Mouse (Mus musculus) heart, embryonic 13.5 days (tissue): ENCODE measurements at regions not wholly inside any gene's neighbourhood (a gene's known extent, or its start where the extent isn't known, plus 50 kb on each side); places are given as distances from the start of the nearest gene placed in this dataset.
A peak's percentile ranks its signal among the peaks of the same experiment; 100 is the strongest.

Source experiments
- ATAC-seq: fragments of 200-750 bp; cut with Nextera tagmentation; 2 replicates; pipeline ENCODE4 v1.8.0; 2017; ENCODE audit warnings: moderate TSS enrichment; ENCODE audit not compliant: insufficient number of reproducible peaks, low FRiP score, low TSS enrichment; ENCODE audit errors: extremely low read depth
- H3K27ac ChIP-seq: fragments of 300-500 bp; sonication (generic); replicated peaks from 2 replicates; pipeline ENCODE4 v1.5.1; 2015; ENCODE audit warnings: moderate library complexity, mild to moderate bottlenecking, inconsistent platforms
- H3K27me3 ChIP-seq: fragments of 300-500 bp; sonication (generic); replicated peaks from 2 replicates; pipeline ENCODE4 v1.6.1; 2015; ENCODE audit warnings: mild to moderate bottlenecking, inconsistent platforms
- H3K36me3 ChIP-seq: fragments of 300-500 bp; sonication (generic); 2 replicates; pipeline ENCODE4 v1.6.1; 2015; ENCODE audit warnings: mild to moderate bottlenecking, inconsistent platforms
- H3K4me1 ChIP-seq: fragments of 300-500 bp; sonication (generic); 2 replicates; pipeline ENCODE4 v1.6.1; 2015; ENCODE audit warnings: inconsistent platforms
- H3K4me2 ChIP-seq: fragments of 300-500 bp; sonication (generic); 2 replicates; pipeline ENCODE4 v1.6.1; 2015; ENCODE audit warnings: inconsistent platforms, mild to moderate bottlenecking, moderate library complexity
- H3K4me3 ChIP-seq: fragments of 300-500 bp; sonication (generic); 2 replicates; pipeline ENCODE4 v1.5.1; 2015; ENCODE audit warnings: moderate library complexity, mild to moderate bottlenecking, inconsistent platforms
- H3K9ac ChIP-seq: fragments of 300-500 bp; sonication (generic); 2 replicates; pipeline ENCODE4 v1.6.1; 2015; ENCODE audit warnings: inconsistent platforms, mild to moderate bottlenecking, moderate library complexity
- H3K9me3 ChIP-seq: fragments of 300-500 bp; sonication (generic); 2 replicates; pipeline ENCODE4 v1.6.1; 2016; ENCODE audit warnings: inconsistent platforms
- WGBS: fragments of 180-500 bp; shearing (Covaris S2); methylation state at CpG from one replicate; pipeline ENCODE4 v1.1.7; 2015; ENCODE audit warnings: mixed read lengths; 5-methylcytosine and 5-hydroxymethylcytosine counted together

DNA sequence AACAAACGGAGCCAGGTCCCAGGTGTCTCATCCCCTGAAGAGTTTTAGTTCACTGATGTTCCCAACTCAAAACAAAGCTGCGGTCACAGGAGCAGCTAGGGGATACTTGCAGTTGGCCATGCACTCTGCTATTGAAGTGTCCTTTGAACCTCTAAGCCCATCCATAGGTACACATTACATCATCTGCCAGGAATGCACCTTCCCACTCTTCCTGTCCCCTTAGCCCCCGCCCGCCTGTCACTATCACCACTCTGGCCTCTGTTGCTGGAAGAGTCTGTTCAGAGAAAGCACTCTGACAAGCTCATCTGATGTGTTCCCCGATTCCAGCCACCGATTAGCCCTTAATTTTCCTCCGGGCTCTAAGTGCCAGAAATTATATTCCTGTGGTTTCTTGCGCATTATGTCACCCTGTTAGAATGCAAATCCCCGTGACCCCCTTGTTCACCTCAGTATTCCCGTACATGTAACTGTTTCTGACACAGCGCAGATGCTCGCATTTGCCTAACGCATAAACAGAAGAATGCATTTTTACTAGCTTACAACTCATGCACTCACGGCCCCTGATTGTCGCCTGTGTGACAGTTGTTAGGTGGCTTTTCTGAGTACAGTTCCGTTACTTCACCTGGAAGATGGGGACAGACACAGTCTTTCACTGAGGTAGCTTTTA lies 93.8 kb downstream of the Gm11011 start:
- peak overlapping the region; percentile 40 for H3K27ac ChIP-seq
- H3K9me3 ChIP-seq = no peaks in the 10 kb centered on the region
- no peak overlapping the region for H3K9ac ChIP-seq
- ATAC-seq = no peak
- H3K36me3 ChIP-seq = no peaks in the 10 kb centered on the region
- peak overlapping the region; percentile 16; the same call in 1 of the 2 replicates for H3K4me3 ChIP-seq
- no peaks in the 10 kb centered on the region for H3K27me3 ChIP-seq
- H3K4me1 ChIP-seq = peaks cover 22% of the 10 kb centered on the region
- 28% methylated on average over 16 of the region's 16 CpGs for WGBS
- peak overlapping the region; percentile 54 for H3K4me2 ChIP-seq

DNA sequence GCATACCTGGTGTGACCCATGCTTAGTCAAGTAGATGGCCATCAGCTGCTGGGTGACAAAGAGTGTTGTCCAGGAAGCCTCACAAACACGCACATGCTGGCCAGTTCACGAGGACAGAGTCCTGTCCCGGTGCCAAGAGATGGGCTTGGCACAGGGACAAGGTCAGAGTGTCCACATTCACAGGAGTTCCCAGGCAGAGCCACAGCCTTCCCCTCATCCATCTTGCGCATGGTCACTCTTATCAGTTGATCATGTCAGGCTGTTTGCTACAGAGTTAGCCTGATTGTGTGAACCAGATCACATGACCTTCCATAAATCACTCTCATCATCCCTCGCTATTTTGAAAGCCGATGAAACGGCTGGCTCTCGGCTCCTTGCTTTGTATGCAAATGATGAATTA lies 103.6 kb downstream of the Gm11011 start:
- Histone ChIP-seq H3K36me3 (no peaks in the 10 kb centered on the region), H3K9me3 (0 out of 2 replicates have a peak, but pooled peaks cover 4% of the 10 kb centered on the region), H3K9ac (no peak overlapping the region), H3K4me1 (peaks cover 18% of the 10 kb centered on the region), H3K27ac (no peak overlapping the region), H3K4me3 (no peak overlapping the region), H3K4me2 (no peak overlapping the region), H3K27me3 (no peaks in the 10 kb centered on the region)
- 52% methylated on average over 8 of the region's 8 CpGs for WGBS
- no peak for ATAC-seq

DNA sequence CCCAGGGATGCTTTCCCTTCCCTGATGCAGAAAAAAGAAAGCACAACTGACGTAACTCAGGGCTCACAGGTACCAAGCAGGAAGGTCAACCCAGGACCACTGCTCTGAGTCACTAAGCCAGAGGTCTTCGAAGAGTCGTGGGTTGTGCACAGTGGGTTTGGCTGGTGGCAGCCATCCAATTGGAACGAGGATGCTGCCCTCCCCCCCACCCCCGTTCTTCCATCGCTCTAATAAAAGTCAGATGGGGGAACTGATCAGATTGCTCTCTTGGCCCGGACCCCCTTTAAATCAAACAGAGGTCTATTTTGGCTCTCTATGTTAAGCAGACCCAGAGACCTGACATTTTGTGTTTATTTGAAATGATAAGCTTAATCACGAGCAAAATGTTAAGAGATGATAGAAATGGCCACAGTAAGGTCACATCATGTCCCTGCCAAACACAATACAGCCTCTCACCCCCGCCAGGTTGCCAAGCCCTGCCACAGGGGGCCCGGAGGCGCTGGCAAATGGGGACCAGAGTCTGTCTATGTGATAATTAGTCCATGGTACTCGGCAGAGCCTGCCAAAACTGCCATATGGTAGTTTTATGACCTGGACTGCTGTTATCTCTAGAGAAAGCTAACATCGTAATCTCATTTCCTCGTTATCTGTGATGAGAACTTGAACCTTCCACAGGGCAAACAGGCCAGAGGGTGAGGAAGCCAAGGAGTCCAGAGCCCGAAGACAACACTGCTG lies 105.6 kb downstream of the Gm11011 start:
- Histone ChIP-seq H3K9me3 (peaks cover 13% of the 10 kb centered on the region), H3K27ac (no peak overlapping the region), H3K4me2 (no peak overlapping the region), H3K4me3 (no peak overlapping the region), H3K9ac (no peak overlapping the region), H3K4me1 (peaks cover 18% of the 10 kb centered on the region), H3K27me3 (no peaks in the 10 kb centered on the region), H3K36me3 (no peaks in the 10 kb centered on the region)
- ATAC-seq = no peak; the same call in 1 of the 2 replicates
- WGBS = 30% methylated on average over 15 of the region's 15 CpGs

DNA sequence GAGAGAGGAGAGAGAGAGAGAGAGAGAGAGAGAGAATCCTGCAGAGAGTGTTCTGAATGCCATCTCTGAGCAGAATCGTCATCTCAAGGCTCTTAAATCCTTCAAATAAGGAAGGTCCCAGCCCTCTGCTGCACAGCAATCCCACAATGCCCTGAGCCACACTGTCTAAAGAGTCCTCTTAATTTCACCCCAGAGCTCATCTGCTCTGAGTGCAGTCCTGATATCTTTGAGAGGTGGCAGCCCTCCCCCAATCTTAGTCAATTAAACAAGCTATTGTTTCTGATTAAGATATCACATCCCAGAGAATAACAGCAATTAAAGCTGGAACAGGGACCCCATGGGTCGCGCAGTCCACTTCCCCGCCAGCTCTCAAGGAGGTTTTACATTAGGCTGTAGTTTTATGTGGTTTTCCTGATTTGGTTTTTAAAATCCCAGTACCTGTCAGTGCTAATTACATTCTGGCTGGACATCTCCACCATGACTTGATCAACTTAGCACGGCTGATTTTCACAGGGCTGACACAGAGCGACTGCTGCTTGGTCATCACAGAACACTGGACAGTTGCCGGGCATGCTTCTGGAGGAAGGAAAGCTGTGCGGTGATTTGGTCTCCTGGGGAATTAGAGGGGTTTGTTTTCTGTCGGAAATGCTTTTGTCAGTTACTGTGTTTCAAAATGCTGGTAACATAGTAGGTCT lies 113.0 kb downstream of the Gm11011 start:
- peaks cover 6% of the 10 kb centered on the region for H3K4me1 ChIP-seq
- no peak overlapping the region for H3K4me2 ChIP-seq
- H3K27me3 ChIP-seq = no peaks in the 10 kb centered on the region
- WGBS = 47% methylated on average over 9 of the region's 9 CpGs
- H3K4me3 ChIP-seq = no peak overlapping the region
- H3K36me3 ChIP-seq = no peaks in the 10 kb centered on the region
- H3K9me3 ChIP-seq = peaks cover 13% of the 10 kb centered on the region
- no peak overlapping the region for H3K9ac ChIP-seq
- ATAC-seq = no peak
- no peak overlapping the region for H3K27ac ChIP-seq

DNA sequence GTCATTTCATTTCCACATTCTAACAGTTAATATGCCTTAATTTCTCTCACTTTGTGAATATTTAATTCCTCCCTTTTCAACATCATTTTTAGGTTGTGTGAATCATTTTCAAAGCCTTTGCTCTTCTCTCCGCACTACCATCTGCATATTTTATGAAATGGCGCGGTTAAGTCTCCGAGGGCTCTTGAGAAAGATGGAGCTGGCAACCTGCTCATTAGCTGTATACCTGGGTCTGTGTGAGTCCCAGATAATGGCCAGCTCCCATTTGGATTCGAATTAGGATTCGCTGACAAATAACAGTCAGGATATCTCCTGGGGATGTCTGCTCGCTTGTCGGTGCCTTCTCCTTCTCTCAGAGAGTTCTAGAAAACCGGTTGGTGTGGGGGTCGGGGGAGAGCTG lies 118.0 kb downstream of the Gm11011 start:
- Histone ChIP-seq H3K4me3 (no peak overlapping the region), H3K27ac (no peak overlapping the region), H3K36me3 (no peaks in the 10 kb centered on the region), H3K9ac (no peak overlapping the region), H3K27me3 (no peaks in the 10 kb centered on the region), H3K9me3 (no peaks in the 10 kb centered on the region), H3K4me1 (peaks cover 3% of the 10 kb centered on the region), H3K4me2 (no peak overlapping the region)
- WGBS = 88% methylated on average over 10 of the region's 10 CpGs
- no peak for ATAC-seq

DNA sequence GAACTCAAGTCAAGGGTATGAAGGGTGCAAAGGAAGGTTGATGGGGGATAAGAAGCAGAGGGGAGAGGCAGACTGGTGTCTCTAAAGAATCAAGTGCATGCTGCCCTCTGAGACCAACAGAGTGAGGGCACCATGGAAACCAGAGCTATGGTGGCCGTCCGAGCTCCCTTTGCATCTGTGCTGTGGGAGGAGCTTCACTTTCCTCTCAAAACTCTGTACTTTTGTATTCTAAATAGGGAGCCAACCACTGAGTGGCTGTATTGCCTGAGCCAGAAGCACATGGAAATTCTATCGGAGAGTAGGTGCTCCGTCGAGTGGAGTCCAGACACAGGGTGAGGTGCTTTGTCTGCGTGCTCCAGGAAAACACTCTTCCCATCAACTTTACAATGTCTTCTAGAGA lies 119.9 kb downstream of the Gm11011 start:
- no peak overlapping the region for H3K27ac ChIP-seq
- WGBS = 71% methylated on average over 6 of the region's 6 CpGs
- no peaks in the 10 kb centered on the region for H3K36me3 ChIP-seq
- no peak for ATAC-seq
- H3K4me3 ChIP-seq = no peak overlapping the region
- no peaks in the 10 kb centered on the region for H3K9me3 ChIP-seq
- no peaks in the 10 kb centered on the region for H3K4me1 ChIP-seq
- no peak overlapping the region for H3K4me2 ChIP-seq
- H3K9ac ChIP-seq = no peak overlapping the region
- no peaks in the 10 kb centered on the region for H3K27me3 ChIP-seq

DNA sequence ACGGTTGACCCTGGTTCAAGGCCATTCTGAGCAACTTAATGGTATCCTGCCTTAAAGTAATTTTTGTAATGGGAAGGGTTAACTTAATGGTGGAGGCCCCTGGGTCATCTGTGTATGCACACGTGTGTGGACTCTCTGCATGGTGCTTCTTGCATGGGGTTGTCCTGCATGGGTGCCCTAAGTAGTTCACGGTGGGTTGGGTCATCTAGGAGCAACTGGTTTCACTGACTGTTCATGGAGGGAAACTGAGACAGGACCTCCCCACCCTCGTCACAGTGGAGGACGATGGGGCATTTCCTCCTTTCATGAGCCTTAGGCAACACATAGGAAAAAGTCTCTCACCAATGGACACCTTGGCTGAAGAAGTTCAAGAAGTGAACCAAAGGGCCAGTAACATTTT lies 123.4 kb downstream of the Gm11011 start:
- Histone ChIP-seq H3K36me3 (no peaks in the 10 kb centered on the region), H3K9me3 (0 out of 2 replicates have a peak, but pooled peaks cover 2% of the 10 kb centered on the region), H3K27me3 (no peaks in the 10 kb centered on the region), H3K4me1 (no peaks in the 10 kb centered on the region), H3K27ac (no peak overlapping the region), H3K9ac (no peak overlapping the region), H3K4me2 (no peak overlapping the region), H3K4me3 (no peak overlapping the region)
- no peak for ATAC-seq
- WGBS = 75% methylated on average over 5 of the region's 5 CpGs

DNA sequence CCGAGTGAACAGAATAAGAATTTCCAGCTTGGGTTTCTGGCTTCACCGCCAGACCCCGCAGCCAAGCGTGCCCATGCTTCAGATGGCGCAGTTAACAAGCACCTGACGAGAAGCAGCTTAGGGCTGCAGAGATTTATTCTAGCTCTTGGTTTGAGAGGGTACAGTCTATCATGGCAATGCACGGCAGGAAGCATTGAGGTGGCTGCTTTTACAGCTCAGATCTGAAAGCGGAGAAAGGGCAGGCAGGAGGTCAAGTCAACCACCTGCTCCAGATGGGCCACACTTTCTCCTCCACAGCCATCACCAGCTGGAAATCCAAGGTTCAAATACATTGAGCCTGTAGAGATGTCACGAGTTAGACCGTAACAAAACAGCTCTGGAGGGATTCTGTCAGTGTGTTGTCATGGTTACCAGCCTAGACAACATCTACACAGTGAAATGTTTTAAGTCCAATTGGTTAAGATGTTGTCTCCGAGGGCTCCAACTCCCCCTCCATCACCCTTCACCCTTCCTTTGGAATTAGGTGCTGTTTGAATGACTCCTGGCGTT lies 126.0 kb downstream of the Gm11011 start:
- 80% methylated on average over 12 of the region's 12 CpGs for WGBS
- H3K4me2 ChIP-seq = no peak overlapping the region

DNA sequence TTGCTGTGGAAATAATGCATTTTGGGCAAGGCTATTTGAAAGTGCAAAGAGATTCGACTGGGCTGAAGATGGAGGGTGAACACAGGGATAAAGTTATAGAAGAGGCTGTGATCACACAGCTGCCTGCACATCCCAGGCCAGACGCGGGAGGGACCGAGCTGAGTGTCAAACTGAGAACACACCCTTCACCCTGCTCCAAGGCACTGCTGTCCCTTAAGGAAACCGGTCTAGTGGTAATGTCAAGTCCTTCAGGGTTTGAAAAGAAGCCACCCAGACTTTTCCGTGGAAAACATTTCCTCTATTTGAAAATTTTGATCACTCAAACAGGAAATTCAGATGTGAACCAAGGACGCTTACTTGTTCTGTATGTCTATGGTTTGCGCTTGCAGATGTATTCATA lies 134.6 kb downstream of the Gm11011 start:
- 72% methylated on average over 8 of the region's 8 CpGs for WGBS
- no peaks in the 10 kb centered on the region for H3K4me1 ChIP-seq

More for the DNA sequence above, 126.0 kb downstream of the Gm11011 start:
- no peaks in the 10 kb centered on the region for H3K4me1 ChIP-seq
- 0 out of 2 replicates have a peak, but pooled peaks cover 2% of the 10 kb centered on the region for H3K9me3 ChIP-seq
- H3K27ac ChIP-seq = no peak overlapping the region
- no peak overlapping the region for H3K9ac ChIP-seq
- H3K27me3 ChIP-seq = no peaks in the 10 kb centered on the region
- no peak overlapping the region for H3K4me3 ChIP-seq
- no peaks in the 10 kb centered on the region for H3K36me3 ChIP-seq
- no peak for ATAC-seq

DNA sequence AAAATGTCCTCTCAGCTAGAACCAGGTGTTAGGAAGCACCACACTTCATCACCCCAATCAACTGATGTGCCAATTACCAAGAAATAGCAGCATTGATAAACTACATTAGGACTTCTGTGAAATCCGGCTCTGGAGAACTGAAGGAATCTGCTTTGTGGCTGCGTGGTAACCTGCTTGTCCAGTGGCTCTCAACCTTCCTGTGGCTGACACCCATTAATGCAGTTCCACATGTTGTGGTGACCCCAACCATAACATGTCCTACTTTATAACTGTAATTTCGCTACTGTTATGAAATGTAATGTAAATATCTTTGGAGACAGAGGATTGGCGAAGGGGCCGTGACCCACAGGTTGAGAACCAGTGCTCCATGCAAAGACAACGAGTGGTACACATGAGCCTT lies 136.7 kb downstream of the Gm11011 start:
- WGBS = 76% methylated on average over 6 of the region's 6 CpGs
- Histone ChIP-seq H3K27ac (no peak overlapping the region), H3K4me3 (no peak overlapping the region), H3K4me2 (no peak overlapping the region), H3K4me1 (no peaks in the 10 kb centered on the region), H3K9me3 (no peaks in the 10 kb centered on the region), H3K27me3 (no peaks in the 10 kb centered on the region), H3K36me3 (no peaks in the 10 kb centered on the region), H3K9ac (no peak overlapping the region)
- ATAC-seq = no peak

More for the DNA sequence above, 134.6 kb downstream of the Gm11011 start:
- H3K9me3 ChIP-seq = no peaks in the 10 kb centered on the region
- H3K36me3 ChIP-seq = no peaks in the 10 kb centered on the region
- H3K4me3 ChIP-seq = no peak overlapping the region
- no peak overlapping the region for H3K27ac ChIP-seq
- H3K4me2 ChIP-seq = no peak overlapping the region
- ATAC-seq = no peak
- H3K9ac ChIP-seq = no peak overlapping the region
- H3K27me3 ChIP-seq = no peaks in the 10 kb centered on the region

DNA sequence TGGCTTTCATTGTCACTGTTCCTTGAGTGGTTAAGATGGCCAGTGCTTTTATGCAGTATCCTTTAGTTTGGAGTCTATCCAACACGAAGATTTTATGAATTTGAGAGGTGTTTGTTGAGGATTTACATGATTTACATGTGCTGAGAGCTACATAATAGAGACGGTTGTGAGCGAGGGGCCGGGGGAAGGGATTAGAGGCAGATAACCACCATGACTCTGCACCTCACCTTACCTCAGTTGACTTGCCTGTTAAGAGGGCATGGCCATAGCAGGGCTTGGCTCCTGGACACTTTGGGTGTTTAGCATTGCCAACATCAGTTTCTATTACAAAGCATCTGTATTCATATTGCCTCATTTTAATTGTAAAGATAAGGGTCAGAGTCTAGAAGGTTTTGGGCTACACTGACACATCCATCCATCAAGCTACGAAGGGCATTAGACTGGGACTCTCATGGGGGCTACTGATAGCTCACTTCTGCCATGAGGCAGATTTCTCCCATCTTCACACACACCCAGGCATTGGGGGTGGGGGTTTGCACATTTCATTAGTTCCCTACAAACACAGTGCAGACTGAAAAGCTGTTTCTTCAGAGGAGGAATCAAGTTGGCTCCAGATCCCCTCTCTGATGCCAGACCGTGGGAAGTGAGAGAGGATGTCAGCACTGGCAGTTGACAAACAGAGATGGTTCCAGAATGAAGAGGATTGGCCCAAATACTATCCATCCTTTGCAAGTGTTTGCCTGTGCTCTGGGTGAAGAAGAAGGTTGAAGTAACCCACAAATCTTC lies 139.9 kb downstream of the Gm11011 start:
- H3K9me3 ChIP-seq = no peaks in the 10 kb centered on the region
- H3K4me3 ChIP-seq = no peak overlapping the region
- no peak overlapping the region for H3K27ac ChIP-seq
- no peaks in the 10 kb centered on the region for H3K36me3 ChIP-seq
- no peaks in the 10 kb centered on the region for H3K27me3 ChIP-seq
- WGBS = 79% methylated on average over 6 of the region's 6 CpGs
- H3K9ac ChIP-seq = no peak overlapping the region
- no peaks in the 10 kb centered on the region for H3K4me1 ChIP-seq
- no peak overlapping the region for H3K4me2 ChIP-seq
- ATAC-seq = no peak
